Comparison of ENCODE assay signal across 8 mouse cellular contexts in the genomic region with DNA sequence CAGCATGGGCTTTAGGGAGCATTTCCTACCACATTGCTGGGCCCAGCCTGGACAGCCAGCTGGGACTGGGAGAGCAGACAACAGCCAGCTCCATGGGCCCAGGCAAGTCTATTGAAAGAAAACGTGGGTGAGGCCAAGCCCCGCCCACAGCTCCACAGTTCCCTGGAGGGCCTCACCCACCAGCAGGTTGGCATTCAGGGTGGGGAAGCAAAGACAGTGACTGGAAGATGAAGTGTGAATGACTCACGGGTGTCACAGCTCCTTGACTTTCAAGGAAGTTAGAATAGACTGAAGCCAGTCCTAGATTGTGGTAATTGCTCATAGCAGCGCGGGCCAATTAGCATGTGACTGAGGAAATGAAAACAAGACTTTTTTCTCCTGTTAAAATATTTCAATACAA. TPM values are rescaled to one million over a fixed set of nuclear protein-coding genes. Genes with fewer than 3 reads are reported as not detected.
DNase-seq lines count a peak whose midpoint lies in the region; ATAC-seq lines count a peak whose summit lies in the region.

No protein-coding gene starts in this region.

- no peak overlapping the region for H3K4me2 ChIP-seq in embryonic facial prominence, embryonic 13.5 days
- H3K4me2 ChIP-seq in liver, embryonic 11.5 days: no peak overlapping the region

- ATAC-seq in embryonic facial prominence, embryonic 13.5 days (ENCODE audit: insufficient number of reproducible peaks, insufficient read depth, low FRiP score, low TSS enrichment, low read depth): no peak
- no peak for ATAC-seq in liver, embryonic 11.5 days (replicated peaks; ENCODE audit: low FRiP score)

- WGBS in embryonic facial prominence, embryonic 13.5 days: 54% methylated on average over 5 of the region's 5 CpGs
- 61% methylated on average over 5 of the region's 5 CpGs for WGBS in embryonic facial prominence, embryonic 10.5 days
- WGBS in liver, embryonic 11.5 days: 59% methylated on average over 5 of the region's 5 CpGs

- H3K27ac ChIP-seq in embryonic facial prominence, embryonic 13.5 days: peak overlapping the region; percentile 48; the same call in 1 of the 2 replicates
- no peak overlapping the region for H3K27ac ChIP-seq in embryonic facial prominence, embryonic 10.5 days (replicated peaks)
- H3K27ac ChIP-seq in liver, embryonic 11.5 days (ENCODE audit: low read depth, low read length): no peak overlapping the region

- no peaks in the 10 kb centered on the region for H3K36me3 ChIP-seq in embryonic facial prominence, embryonic 13.5 days
- no peaks in the 10 kb centered on the region for H3K36me3 ChIP-seq in embryonic facial prominence, embryonic 10.5 days (replicated peaks)
- no peaks in the 10 kb centered on the region for H3K36me3 ChIP-seq in liver, embryonic 11.5 days (ENCODE audit: control insufficient read depth, insufficient read depth, low read length)

- no peaks in the 10 kb centered on the region for H3K27me3 ChIP-seq in embryonic facial prominence, embryonic 13.5 days
- H3K27me3 ChIP-seq in embryonic facial prominence, embryonic 10.5 days (replicated peaks; ENCODE audit: low read depth, poor library complexity, severe bottlenecking): no peaks in the 10 kb centered on the region; the same call in 1 of the 2 replicates
- H3K27me3 ChIP-seq in liver, embryonic 11.5 days (replicated peaks; ENCODE audit: control insufficient read depth, insufficient read depth, low read length): no peaks in the 10 kb centered on the region

- H3K9me3 ChIP-seq in embryonic facial prominence, embryonic 13.5 days: no peaks in the 10 kb centered on the region
- no peaks in the 10 kb centered on the region for H3K9me3 ChIP-seq in embryonic facial prominence, embryonic 10.5 days
- no peaks in the 10 kb centered on the region for H3K9me3 ChIP-seq in liver, embryonic 11.5 days (ENCODE audit: control insufficient read depth, low read length)

- no peak overlapping the region for H3K9ac ChIP-seq in embryonic facial prominence, embryonic 13.5 days
- H3K9ac ChIP-seq in liver, embryonic 11.5 days (ENCODE audit: low read depth, low read length): no peak overlapping the region

- no peak for DNase-seq in embryonic facial prominence, embryonic 10.5 days (ENCODE audit: low spot score)
- DNase-seq in urinary bladder, postnatal 25 days (ENCODE audit: low spot score): peak; percentile 15
- no peak for DNase-seq in urinary bladder, postnatal 10 days (ENCODE audit: low spot score)
- DNase-seq in kidney, postnatal 14 days: peak; percentile 25
- peak; percentile 54 for DNase-seq in right cerebral cortex, postnatal 14 days
- DNase-seq in ovary, postnatal 10 days (ENCODE audit: low spot score): no peak
- no peak for DNase-seq in liver, embryonic 11.5 days (ENCODE audit: low spot score)

- peaks cover 20% of the 10 kb centered on the region; the same call in 1 of the 2 replicates for H3K4me1 ChIP-seq in embryonic facial prominence, embryonic 13.5 days
- H3K4me1 ChIP-seq in embryonic facial prominence, embryonic 10.5 days: peaks cover 23% of the 10 kb centered on the region
- H3K4me1 ChIP-seq in liver, embryonic 11.5 days (replicated peaks; ENCODE audit: control insufficient read depth, insufficient read depth, low read length): no peaks in the 10 kb centered on the region; the same call in 1 of the 2 replicates

- H3K4me3 ChIP-seq in embryonic facial prominence, embryonic 13.5 days: no peak overlapping the region
- H3K4me3 ChIP-seq in embryonic facial prominence, embryonic 10.5 days: no peak overlapping the region
- H3K4me3 ChIP-seq in liver, embryonic 11.5 days (ENCODE audit: low read depth, low read length): no peak overlapping the region

RNA-seq across cellular contexts. Expression of a gene that starts 22.6 kb away (rescaled TPM):
- not detected in 2 replicates for polyA plus RNA-seq in embryonic facial prominence, embryonic 13.5 days (2015; fragmentation: Nextera tagmentation; extraction: Ambion mirVana)
- not detected in 2 replicates for polyA plus RNA-seq in embryonic facial prominence, embryonic 10.5 days (2016; fragmentation: Nextera tagmentation; extraction: Ambion mirVana)
- polyA plus RNA-seq in liver, embryonic 11.5 days (2014; fragmentation: Nextera tagmentation; extraction: Ambion mirVana): not detected in 2 replicates

RNA-seq across cellular contexts. Expression of a gene that starts 39.9 kb away (rescaled TPM):
- polyA plus RNA-seq in embryonic facial prominence, embryonic 13.5 days (2015; fragmentation: Nextera tagmentation; extraction: Ambion mirVana): 13.9 and 18.1 TPM in 2 replicates
- polyA plus RNA-seq in embryonic facial prominence, embryonic 10.5 days (2016; fragmentation: Nextera tagmentation; extraction: Ambion mirVana): 15.5 and 17.9 TPM in 2 replicates
- 7.7 and 7.8 TPM in 2 replicates for polyA plus RNA-seq in liver, embryonic 11.5 days (2014; fragmentation: Nextera tagmentation; extraction: Ambion mirVana)

RNA-seq across cellular contexts. Expression of a gene that starts 53.4 kb away (rescaled TPM):
- 110 and 112 TPM in 2 replicates for polyA plus RNA-seq in embryonic facial prominence, embryonic 13.5 days (2015; fragmentation: Nextera tagmentation; extraction: Ambion mirVana)
- 116 and 120 TPM in 2 replicates for polyA plus RNA-seq in embryonic facial prominence, embryonic 10.5 days (2016; fragmentation: Nextera tagmentation; extraction: Ambion mirVana)
- polyA plus RNA-seq in liver, embryonic 11.5 days (2014; fragmentation: Nextera tagmentation; extraction: Ambion mirVana): 127 and 130 TPM in 2 replicates

RNA-seq across cellular contexts. Expression of a gene that starts 53.5 kb away (rescaled TPM):
- 608 and 686 TPM in 2 replicates for polyA plus RNA-seq in embryonic facial prominence, embryonic 13.5 days (2015; fragmentation: Nextera tagmentation; extraction: Ambion mirVana)
- 1,276 and 1,293 TPM in 2 replicates for polyA plus RNA-seq in embryonic facial prominence, embryonic 10.5 days (2016; fragmentation: Nextera tagmentation; extraction: Ambion mirVana)
- 943 and 989 TPM in 2 replicates for polyA plus RNA-seq in liver, embryonic 11.5 days (2014; fragmentation: Nextera tagmentation; extraction: Ambion mirVana)

Comparison
In these comparisons a context has a peak if more than half of its experiments do, and no peak if none do; other contexts are left out.
1. DNase-seq: peak in urinary bladder, postnatal 25 days (single experiment), kidney, postnatal 14 days (single experiment) and right cerebral cortex, postnatal 14 days (single experiment); none in embryonic facial prominence, embryonic 10.5 days (single experiment), urinary bladder, postnatal 10 days (single experiment), ovary, postnatal 10 days (single experiment) and liver, embryonic 11.5 days (single experiment).